Mouse (Mus musculus) embryonic facial prominence, embryonic 15.5 days (tissue): ENCODE measurements around the gene Thrap3. TPM values are rescaled to one million over a fixed set of nuclear protein-coding genes. Genes with fewer than 3 reads are reported as not detected.
A peak's percentile ranks its signal among the peaks of the same experiment; 100 is the strongest.

Source experiments
- ATAC-seq: fragments of 200-750 bp; cut with Nextera tagmentation; 2 replicates; pipeline ENCODE4 v1.8.0; 2017; ENCODE audit warnings: low read depth, moderate TSS enrichment; ENCODE audit not compliant: insufficient number of reproducible peaks, low FRiP score, low TSS enrichment
- H3K27ac ChIP-seq: fragments of 300-500 bp; sonication (generic); replicated peaks from 2 replicates; pipeline ENCODE4 v1.5.1; 2015; ENCODE audit warnings: mild to moderate bottlenecking, inconsistent platforms
- H3K27me3 ChIP-seq: fragments of 300-500 bp; sonication (generic); 2 replicates; pipeline ENCODE4 v1.6.1; 2015; ENCODE audit warnings: inconsistent platforms
- H3K36me3 ChIP-seq: fragments of 300-500 bp; sonication (generic); 2 replicates; pipeline ENCODE4 v1.6.1; 2015; ENCODE audit warnings: mild to moderate bottlenecking, inconsistent platforms
- H3K4me1 ChIP-seq: fragments of 300-500 bp; sonication (generic); 2 replicates; pipeline ENCODE4 v1.6.1; 2015; ENCODE audit warnings: inconsistent platforms
- H3K4me2 ChIP-seq: fragments of 300-500 bp; sonication (generic); replicated peaks from 2 replicates; pipeline ENCODE4 v1.6.1; 2015; ENCODE audit warnings: mild to moderate bottlenecking, inconsistent platforms
- H3K4me3 ChIP-seq: fragments of 300-500 bp; sonication (generic); replicated peaks from 2 replicates; pipeline ENCODE4 v1.5.1; 2015; ENCODE audit warnings: mild to moderate bottlenecking, inconsistent platforms
- H3K9ac ChIP-seq: fragments of 300-500 bp; sonication (generic); 2 replicates; pipeline ENCODE4 v1.6.1; 2015; ENCODE audit warnings: inconsistent platforms
- H3K9me3 ChIP-seq: fragments of 300-500 bp; sonication (generic); replicated peaks from 2 replicates; pipeline ENCODE4 v1.6.1; 2016; ENCODE audit warnings: inconsistent platforms
- WGBS: fragments of 180-500 bp; shearing (Covaris S2); methylation state at CpG from one replicate; pipeline ENCODE4 v1.1.7; 2015; 5-methylcytosine and 5-hydroxymethylcytosine counted together
- polyA plus RNA-seq: library from polyadenylated mRNA; unstranded; fragments of >200 nt; fragmentation: Nextera tagmentation; extraction: Ambion mirVana; gene quantifications from 2 replicates; pipeline ENCODE4 v1.2.1, GENCODE M21; 2015

The Thrap3 gene
- polyA plus RNA-seq, 1 experiment from 2014 or later = 208 TPM

DNA sequence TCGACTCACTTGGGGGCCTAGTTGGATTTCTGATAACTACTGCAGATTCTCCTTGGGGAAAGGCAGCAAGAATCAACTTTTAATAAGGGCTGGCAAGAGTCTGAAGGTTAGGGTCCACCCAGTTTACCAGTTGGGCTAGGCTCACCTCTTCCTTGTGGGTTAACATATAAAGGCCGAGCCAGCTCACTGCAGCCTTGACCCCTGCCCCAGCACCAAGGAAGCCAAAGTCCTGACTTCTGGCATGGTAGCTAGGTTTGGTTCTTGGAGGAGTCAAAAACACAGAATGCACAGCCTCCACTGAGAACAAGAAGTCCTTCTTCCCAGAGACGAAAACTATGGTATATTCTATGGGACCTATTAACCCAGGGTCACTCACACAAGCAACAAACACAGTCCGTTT lies 38.9 kb downstream of the Thrap3 start:
- H3K9ac ChIP-seq = no peak overlapping the region
- H3K9me3 ChIP-seq = no peaks in the 10 kb centered on the region
- WGBS = 49% methylated on average over 4 of the region's 4 CpGs
- H3K27me3 ChIP-seq = no peaks in the 10 kb centered on the region
- H3K4me2 ChIP-seq = peak overlapping the region; percentile 98; the same call in 1 of the 2 replicates
- peaks cover 28% of the 10 kb centered on the region for H3K4me1 ChIP-seq
- no peak overlapping the region for H3K4me3 ChIP-seq
- ATAC-seq = no peak
- peaks cover 30% of the 10 kb centered on the region for H3K36me3 ChIP-seq
- H3K27ac ChIP-seq = peak overlapping the region; percentile 91; the same call in 1 of the 2 replicates

GRCm38 (mm10) chr4:126163067-126163659 lies 39.4 kb downstream of the Thrap3 start, which contains the start of gene Sh3d21:
Gene Sh3d21, minus strand, starts transcription at chr4:126163491.
- Histone ChIP-seq H3K9ac (peak within 1 kb of the TSS; percentile 90), H3K9me3 (no peaks in the 10 kb centered on the region), H3K4me2 (peak within 1 kb of the TSS; percentile 98), H3K4me3 (peak within 1 kb of the TSS; percentile 56), H3K36me3 (peaks cover 24% of the 10 kb centered on the region), H3K27me3 (no peaks in the 10 kb centered on the region), H3K4me1 (peaks cover 28% of the 10 kb centered on the region), H3K27ac (peak within 1 kb of the TSS; percentile 91)
- WGBS = 7% methylated on average over 22 of the region's 22 CpGs
- ATAC-seq = peak; percentile 17; the same call in 1 of the 2 replicates

GRCm38 (mm10) chr4:126162544-126163066 lies 40.0 kb downstream of the Thrap3 start:
- H3K27ac ChIP-seq = peak overlapping the region; percentile 91
- peak overlapping the region; percentile 56 for H3K4me3 ChIP-seq
- peak overlapping the region; percentile 98 for H3K4me2 ChIP-seq
- under 1% methylated on average over 44 of the region's 44 CpGs for WGBS
- H3K27me3 ChIP-seq = no peaks in the 10 kb centered on the region
- H3K36me3 ChIP-seq = peaks cover 20% of the 10 kb centered on the region
- H3K9ac ChIP-seq = peak overlapping the region; percentile 90
- H3K9me3 ChIP-seq = no peaks in the 10 kb centered on the region
- ATAC-seq = peak; percentile 93
- peaks cover 28% of the 10 kb centered on the region for H3K4me1 ChIP-seq

DNA sequence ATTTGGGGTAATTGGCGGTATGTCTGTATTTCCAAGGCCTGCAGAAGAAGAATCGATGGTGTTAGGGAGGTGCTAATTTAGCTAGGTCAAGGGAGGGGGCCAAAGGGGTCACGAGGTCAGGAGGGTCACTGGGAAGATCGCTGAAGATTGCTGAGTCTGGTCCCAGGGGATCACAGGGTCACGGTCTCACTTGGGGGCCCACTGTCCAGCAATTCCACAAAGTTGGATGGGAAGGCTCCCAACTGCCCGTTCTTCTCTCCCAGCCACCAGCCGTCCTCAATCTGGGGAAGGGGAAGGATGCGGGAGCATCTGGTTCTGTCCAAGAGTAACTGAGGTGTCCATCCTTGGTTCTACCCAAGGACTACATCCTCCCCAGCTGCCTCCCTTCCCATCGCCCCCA lies 40.6 kb downstream of the Thrap3 start:
- Histone ChIP-seq H3K27me3 (no peaks in the 10 kb centered on the region), H3K27ac (peak overlapping the region; percentile 91), H3K4me3 (peak overlapping the region; percentile 56), H3K36me3 (peaks cover 20% of the 10 kb centered on the region), H3K9me3 (no peaks in the 10 kb centered on the region), H3K9ac (peak overlapping the region; percentile 90), H3K4me1 (peaks cover 28% of the 10 kb centered on the region), H3K4me2 (peak overlapping the region; percentile 98)
- ATAC-seq = no peak
- 50% methylated on average over 9 of the region's 9 CpGs for WGBS

GRCm38 (mm10) chr4:126161456-126161855 lies 41.1 kb downstream of the Thrap3 start:
- ATAC-seq = no peak
- no peak overlapping the region for H3K27ac ChIP-seq
- peaks cover 20% of the 10 kb centered on the region for H3K36me3 ChIP-seq
- H3K4me2 ChIP-seq = no peak overlapping the region
- H3K4me1 ChIP-seq = peaks cover 30% of the 10 kb centered on the region
- no peak overlapping the region for H3K4me3 ChIP-seq
- no peak overlapping the region for H3K9ac ChIP-seq
- H3K9me3 ChIP-seq = no peaks in the 10 kb centered on the region
- WGBS = 85% methylated on average over 6 of the region's 6 CpGs
- H3K27me3 ChIP-seq = no peaks in the 10 kb centered on the region

- no peaks in the 10 kb centered on the region for H3K9me3 ChIP-seq
- peaks cover 31% of the 10 kb centered on the region for H3K4me1 ChIP-seq
- peaks cover 17% of the 10 kb centered on the region for H3K36me3 ChIP-seq
- no peak overlapping the region for H3K4me3 ChIP-seq
- no peak for ATAC-seq
- H3K9ac ChIP-seq = no peak overlapping the region
- H3K27ac ChIP-seq = no peak overlapping the region
- no peaks in the 10 kb centered on the region for H3K27me3 ChIP-seq
- WGBS = 87% methylated on average over 8 of the region's 8 CpGs
- no peak overlapping the region for H3K4me2 ChIP-seq
Observed at GRCm38 (mm10) chr4:126160981-126161380, 41.6 kb downstream of the Thrap3 start.

- no peak for ATAC-seq
- H3K9ac ChIP-seq = no peak overlapping the region
- H3K27me3 ChIP-seq = no peaks in the 10 kb centered on the region
- H3K4me1 ChIP-seq = peaks cover 38% of the 10 kb centered on the region
- no peak overlapping the region for H3K4me2 ChIP-seq
- H3K27ac ChIP-seq = no peak overlapping the region
- H3K4me3 ChIP-seq = no peak overlapping the region
- peaks cover 11% of the 10 kb centered on the region; the same call in 1 of the 2 replicates for H3K36me3 ChIP-seq
- 65% methylated on average over 8 of the region's 8 CpGs for WGBS
- no peaks in the 10 kb centered on the region for H3K9me3 ChIP-seq
Observed at GRCm38 (mm10) chr4:126159455-126159854, 43.1 kb downstream of the Thrap3 start.

DNA sequence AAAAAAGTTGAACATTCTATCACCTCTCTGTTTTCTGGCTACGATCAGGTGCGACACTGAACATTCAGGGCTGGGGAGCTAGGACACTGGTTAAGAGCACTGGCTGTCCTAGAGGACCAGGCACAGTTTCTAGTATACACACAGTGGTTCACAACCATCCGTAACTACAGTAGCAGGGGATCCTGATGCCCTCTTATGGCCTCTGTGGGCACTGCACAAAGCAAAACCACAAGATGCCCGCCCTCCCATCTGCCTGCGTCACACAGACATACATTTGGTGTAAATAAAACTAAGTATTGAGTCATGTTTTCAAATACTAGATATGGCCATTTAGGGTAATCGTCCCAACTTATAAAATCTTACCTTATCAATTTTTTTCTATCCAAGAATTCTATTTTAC lies 45.0 kb downstream of the Thrap3 start:
- Histone ChIP-seq H3K27me3 (no peaks in the 10 kb centered on the region), H3K9me3 (no peaks in the 10 kb centered on the region), H3K4me2 (no peak overlapping the region), H3K9ac (no peak overlapping the region), H3K4me3 (no peak overlapping the region), H3K4me1 (peaks cover 27% of the 10 kb centered on the region), H3K36me3 (peaks cover 11% of the 10 kb centered on the region), H3K27ac (no peak overlapping the region)
- 90% methylated on average over 6 of the region's 6 CpGs for WGBS
- ATAC-seq = no peak

DNA sequence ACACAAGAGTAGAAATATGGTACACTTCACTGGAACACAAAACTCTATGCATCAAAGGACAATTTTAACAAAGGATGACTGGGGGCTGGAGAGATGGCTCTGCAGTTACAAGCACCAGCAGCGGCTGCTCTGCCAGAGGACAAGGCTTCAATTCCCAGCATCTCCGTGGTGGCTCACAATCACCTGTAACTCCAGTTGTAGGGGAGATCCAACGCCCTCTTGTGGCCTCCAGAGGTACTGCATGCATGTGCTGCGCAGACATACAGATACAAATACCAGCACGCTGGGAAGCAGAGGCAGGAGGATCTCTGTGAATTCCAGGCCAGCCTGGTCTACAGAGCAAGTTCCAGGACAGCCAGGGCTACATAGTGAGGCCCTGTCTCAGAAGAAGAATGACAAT lies 45.9 kb downstream of the Thrap3 start:
- Histone ChIP-seq H3K27me3 (no peaks in the 10 kb centered on the region), H3K4me2 (no peak overlapping the region), H3K36me3 (peaks cover 11% of the 10 kb centered on the region), H3K4me1 (peaks cover 25% of the 10 kb centered on the region), H3K4me3 (no peak overlapping the region), H3K9me3 (no peaks in the 10 kb centered on the region), H3K9ac (no peak overlapping the region), H3K27ac (peak overlapping the region; percentile 69; the same call in 1 of the 2 replicates)
- WGBS = 57% methylated on average over 5 of the region's 5 CpGs
- ATAC-seq = no peak

GRCm38 (mm10) chr4:126155869-126156268 lies 46.7 kb downstream of the Thrap3 start:
- Histone ChIP-seq H3K4me1 (peaks cover 29% of the 10 kb centered on the region), H3K27ac (peak overlapping the region; percentile 69), H3K4me3 (no peak overlapping the region), H3K9me3 (no peaks in the 10 kb centered on the region), H3K36me3 (peaks cover 11% of the 10 kb centered on the region), H3K27me3 (no peaks in the 10 kb centered on the region), H3K9ac (no peak overlapping the region), H3K4me2 (no peak overlapping the region)
- no peak for ATAC-seq
- WGBS = 48% methylated on average over 2 of the region's 2 CpGs

GRCm38 (mm10) chr4:126155183-126155582 lies 47.4 kb downstream of the Thrap3 start:
- Histone ChIP-seq H3K4me2 (no peak overlapping the region), H3K27ac (peak overlapping the region; percentile 69), H3K27me3 (no peaks in the 10 kb centered on the region), H3K4me1 (peaks cover 35% of the 10 kb centered on the region), H3K9ac (no peak overlapping the region), H3K9me3 (no peaks in the 10 kb centered on the region), H3K4me3 (no peak overlapping the region), H3K36me3 (peaks cover 11% of the 10 kb centered on the region)
- WGBS = 37% methylated on average over 4 of the region's 4 CpGs
- no peak for ATAC-seq

- no peak for ATAC-seq
- 0 out of 2 replicates have a peak overlapping the region, but pooled peaks have one; percentile 1 for H3K27ac ChIP-seq
- no peak overlapping the region for H3K4me3 ChIP-seq
- peaks cover 55% of the 10 kb centered on the region for H3K4me1 ChIP-seq
- H3K4me2 ChIP-seq = no peak overlapping the region
- WGBS = 68% methylated on average over 14 of the region's 14 CpGs
- no peaks in the 10 kb centered on the region for H3K9me3 ChIP-seq
- no peak overlapping the region for H3K9ac ChIP-seq
- peaks cover 11% of the 10 kb centered on the region for H3K36me3 ChIP-seq
- no peaks in the 10 kb centered on the region for H3K27me3 ChIP-seq
Observed at GRCm38 (mm10) chr4:126152864-126153263, 49.7 kb downstream of the Thrap3 start.
